Mouse (Mus musculus) hindbrain, embryonic 15.5 days (tissue): Measurements from ENCODE around the gene Sergef. TPM values are rescaled to one million over a fixed set of nuclear protein-coding genes. Genes with fewer than 3 reads are reported as not detected.
A peak's percentile ranks its signal among the peaks of the same experiment; 100 is the strongest.

Source experiments
- ATAC-seq: fragments of 200-750 bp; cut with Nextera tagmentation; 2 replicates; pipeline ENCODE4 v1.8.0; 2017; ENCODE audit warnings: low read depth, moderate number of reproducible peaks, moderate TSS enrichment; ENCODE audit not compliant: low FRiP score
- H3K27ac ChIP-seq: fragments of 300-500 bp; sonication (generic); replicated peaks from 2 replicates; pipeline ENCODE4 v1.5.1; 2015; ENCODE audit warnings: mild to moderate bottlenecking, inconsistent platforms
- H3K27me3 ChIP-seq: fragments of 300-500 bp; sonication (generic); 2 replicates; pipeline ENCODE4 v1.6.1; 2015; ENCODE audit warnings: control low read depth, inconsistent platforms
- H3K36me3 ChIP-seq: fragments of 300-500 bp; sonication (generic); 2 replicates; pipeline ENCODE4 v1.6.1; 2015; ENCODE audit warnings: control low read depth, inconsistent platforms
- H3K4me1 ChIP-seq: fragments of 300-500 bp; sonication (generic); replicated peaks from 2 replicates; pipeline ENCODE4 v1.6.1; 2015; ENCODE audit warnings: control low read depth, inconsistent platforms
- H3K4me2 ChIP-seq: fragments of 300-500 bp; sonication (generic); 2 replicates; pipeline ENCODE4 v1.6.1; 2015; ENCODE audit warnings: moderate library complexity, mild to moderate bottlenecking, inconsistent platforms
- H3K4me3 ChIP-seq: fragments of 300-500 bp; sonication (generic); 2 replicates; pipeline ENCODE4 v1.5.1; 2015; ENCODE audit warnings: mild to moderate bottlenecking, inconsistent platforms
- H3K9ac ChIP-seq: fragments of 300-500 bp; sonication (generic); 2 replicates; pipeline ENCODE4 v1.6.1; 2015; ENCODE audit warnings: inconsistent platforms
- H3K9me3 ChIP-seq: fragments of 300-500 bp; sonication (generic); 2 replicates; pipeline ENCODE4 v1.6.1; 2016; ENCODE audit warnings: control low read depth, inconsistent platforms
- WGBS: fragments of 180-500 bp; shearing (Covaris S2); methylation state at CpG from one replicate; pipeline ENCODE4 v1.1.7; 2015; 5-methylcytosine and 5-hydroxymethylcytosine counted together
- polyA plus RNA-seq: library from polyadenylated mRNA; unstranded; fragments of >200 nt; fragmentation: Nextera tagmentation; extraction: Ambion mirVana; gene quantifications from 2 replicates; pipeline ENCODE4 v1.2.1, GENCODE M21; 2015

Sergef gene
- polyA plus RNA-seq, 1 experiment from 2014 or later, result 42.1 TPM

DNA sequence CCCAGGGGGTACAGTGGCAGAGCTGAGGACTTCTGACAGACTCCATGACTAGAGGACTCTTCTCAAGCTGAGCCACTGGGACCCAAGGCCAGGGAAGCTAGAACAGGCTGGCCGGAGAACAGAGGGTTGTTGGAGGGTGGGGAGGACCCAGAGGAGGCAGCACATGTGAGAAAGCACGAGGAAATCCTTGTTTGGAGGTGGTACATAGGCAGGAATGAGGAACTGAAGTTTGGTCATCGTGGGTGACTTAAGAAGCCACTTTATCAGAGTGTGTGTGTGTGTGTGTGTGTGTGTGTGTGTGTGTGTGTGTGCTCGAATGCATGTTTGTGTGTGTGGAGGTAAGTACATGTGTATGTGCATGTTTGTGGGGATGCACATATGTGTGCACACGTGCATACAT lies 108.3 kb downstream of the Sergef start:
- H3K4me2 ChIP-seq, result no peak overlapping the region
- no peak overlapping the region for H3K27ac ChIP-seq
- H3K36me3 ChIP-seq, result no peaks in the 10 kb centered on the region
- no peaks in the 10 kb centered on the region for H3K9me3 ChIP-seq
- peaks cover 49% of the 10 kb centered on the region for H3K4me1 ChIP-seq
- H3K9ac ChIP-seq, result no peak overlapping the region
- H3K27me3 ChIP-seq, result no peaks in the 10 kb centered on the region
- no peak for ATAC-seq
- no peak overlapping the region for H3K4me3 ChIP-seq
- whole genome bisulfite sequencing, result 89% methylated on average over 5 of the region's 5 CpGs

- peak overlapping the region; percentile 58 for H3K27ac ChIP-seq
- peaks cover 35% of the 10 kb centered on the region for H3K4me1 ChIP-seq
- H3K27me3 ChIP-seq, result no peaks in the 10 kb centered on the region
- H3K4me3 ChIP-seq, result no peak overlapping the region
- H3K4me2 ChIP-seq, result no peak overlapping the region
- H3K9ac ChIP-seq, result no peak overlapping the region
- no peaks in the 10 kb centered on the region for H3K36me3 ChIP-seq
- WGBS, result 34% methylated on average over 8 of the region's 8 CpGs
- no peak for ATAC-seq
- no peaks in the 10 kb centered on the region for H3K9me3 ChIP-seq
Measured at GRCm38 (mm10) chr7:46529930-46530329, 109.7 kb downstream of the Sergef start.

GRCm38 (mm10) chr7:46529259-46529658 lies 110.3 kb downstream of the Sergef start:
- H3K9ac ChIP-seq, result no peak overlapping the region
- H3K9me3 ChIP-seq, result no peaks in the 10 kb centered on the region
- peaks cover 29% of the 10 kb centered on the region for H3K4me1 ChIP-seq
- no peak overlapping the region for H3K4me2 ChIP-seq
- no peaks in the 10 kb centered on the region for H3K36me3 ChIP-seq
- no peak for ATAC-seq
- no peaks in the 10 kb centered on the region for H3K27me3 ChIP-seq
- no peak overlapping the region for H3K27ac ChIP-seq
- no peak overlapping the region for H3K4me3 ChIP-seq
- 90% methylated on average over 5 of the region's 5 CpGs for WGBS

DNA sequence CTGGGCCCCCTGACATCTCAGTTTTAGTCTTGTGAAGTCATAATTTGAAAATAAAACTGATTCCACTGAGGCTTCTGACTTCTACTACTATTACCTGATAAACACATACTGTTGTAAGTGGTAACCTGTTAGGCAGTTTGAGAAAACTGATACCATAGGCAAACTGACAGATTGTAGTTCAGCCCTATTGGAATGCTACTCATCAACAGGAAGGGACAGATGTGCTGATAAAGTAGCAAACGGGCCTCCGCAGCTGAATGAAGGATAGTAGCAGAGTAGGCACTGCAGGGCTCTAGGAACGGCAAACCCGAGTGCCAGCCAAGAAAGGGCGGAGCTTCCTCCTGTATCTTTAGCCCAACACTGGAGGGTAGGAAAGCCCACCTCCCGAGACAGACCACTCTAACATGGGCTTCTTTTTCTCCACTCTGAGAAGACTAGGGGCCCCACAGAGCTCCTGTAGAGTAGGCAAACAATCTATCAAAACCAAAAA lies 112.9 kb downstream of the Sergef start:
- Histone ChIP-seq H3K4me3 (no peak overlapping the region), H3K36me3 (no peaks in the 10 kb centered on the region), H3K9me3 (no peaks in the 10 kb centered on the region), H3K9ac (no peak overlapping the region), H3K4me1 (peaks cover 14% of the 10 kb centered on the region), H3K4me2 (no peak overlapping the region), H3K27me3 (no peaks in the 10 kb centered on the region), H3K27ac (no peak overlapping the region)
- no peak for ATAC-seq
- 56% methylated on average over 6 of the region's 6 CpGs for WGBS

- no peak overlapping the region for H3K27ac ChIP-seq
- no peaks in the 10 kb centered on the region for H3K9me3 ChIP-seq
- H3K27me3 ChIP-seq, result no peaks in the 10 kb centered on the region
- H3K4me3 ChIP-seq, result no peak overlapping the region
- H3K4me2 ChIP-seq, result no peak overlapping the region
- WGBS, result 88% methylated on average over 7 of the region's 7 CpGs
- ATAC-seq, result no peak
- no peak overlapping the region for H3K9ac ChIP-seq
- H3K36me3 ChIP-seq, result no peaks in the 10 kb centered on the region
- peaks cover 23% of the 10 kb centered on the region for H3K4me1 ChIP-seq
Measured at GRCm38 (mm10) chr7:46523215-46523614, 116.4 kb downstream of the Sergef start.

GRCm38 (mm10) chr7:46521794-46522193 lies 117.8 kb downstream of the Sergef start:
- H3K36me3 ChIP-seq, result no peaks in the 10 kb centered on the region
- H3K9ac ChIP-seq, result no peak overlapping the region
- peaks cover 23% of the 10 kb centered on the region for H3K4me1 ChIP-seq
- no peaks in the 10 kb centered on the region for H3K27me3 ChIP-seq
- no peak for ATAC-seq
- H3K27ac ChIP-seq, result no peak overlapping the region
- WGBS, result 94% methylated on average over 17 of the region's 17 CpGs
- no peaks in the 10 kb centered on the region for H3K9me3 ChIP-seq
- H3K4me2 ChIP-seq, result no peak overlapping the region
- H3K4me3 ChIP-seq, result no peak overlapping the region

DNA sequence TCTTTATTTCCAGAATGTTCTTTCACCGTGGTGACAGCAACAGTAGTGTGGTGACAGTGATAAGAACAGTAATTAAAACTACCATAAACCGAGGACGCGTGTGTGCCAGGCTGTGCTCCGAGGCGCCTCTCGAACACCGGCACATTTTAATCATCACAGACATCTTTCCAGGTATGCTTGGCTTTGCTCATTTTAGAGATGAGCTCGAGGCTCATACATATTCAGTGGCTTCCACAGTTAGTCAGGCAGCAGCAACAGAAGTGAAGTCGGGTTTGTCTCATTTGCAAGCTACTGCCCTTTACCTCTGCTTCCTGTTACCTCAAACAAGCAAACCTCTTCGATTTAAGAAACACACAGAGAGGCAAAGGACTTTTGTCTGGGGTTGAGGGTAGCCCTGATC lies 120.5 kb downstream of the Sergef start:
- Histone ChIP-seq H3K4me3 (no peak overlapping the region), H3K27me3 (no peaks in the 10 kb centered on the region), H3K9me3 (no peaks in the 10 kb centered on the region), H3K4me2 (no peak overlapping the region), H3K36me3 (no peaks in the 10 kb centered on the region), H3K27ac (0 out of 2 replicates have a peak overlapping the region, but pooled peaks have one; percentile 8), H3K9ac (no peak overlapping the region), H3K4me1 (peaks cover 23% of the 10 kb centered on the region)
- 50% methylated on average over 11 of the region's 11 CpGs for WGBS
- ATAC-seq, result no peak

DNA sequence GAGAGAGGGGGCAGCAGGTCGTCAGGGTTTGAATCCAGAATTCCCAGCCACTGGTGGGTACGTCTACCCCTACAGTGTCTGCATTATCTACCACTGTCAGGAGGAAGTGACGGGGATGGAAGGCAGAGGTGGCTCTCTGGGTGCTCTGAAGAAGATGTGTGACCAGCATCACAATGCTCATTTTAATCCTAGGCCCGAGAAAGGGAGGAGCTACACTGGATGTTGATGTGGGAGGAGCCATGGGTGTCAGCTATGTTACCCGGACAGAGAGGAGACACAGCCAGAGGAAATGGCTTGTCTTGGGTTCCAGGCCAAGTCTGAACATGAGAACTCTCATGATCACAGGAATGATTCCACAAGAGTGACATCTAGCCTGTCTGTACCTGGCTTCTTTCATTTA lies 122.4 kb downstream of the Sergef start:
- H3K27me3 ChIP-seq, result no peaks in the 10 kb centered on the region
- no peak overlapping the region for H3K9ac ChIP-seq
- H3K4me2 ChIP-seq, result no peak overlapping the region
- no peak overlapping the region for H3K4me3 ChIP-seq
- no peak for ATAC-seq
- H3K27ac ChIP-seq, result no peak overlapping the region
- H3K36me3 ChIP-seq, result no peaks in the 10 kb centered on the region
- H3K9me3 ChIP-seq, result no peaks in the 10 kb centered on the region
- peaks cover 28% of the 10 kb centered on the region for H3K4me1 ChIP-seq
- 60% methylated on average over 5 of the region's 5 CpGs for WGBS

GRCm38 (mm10) chr7:46515960-46516359 lies 123.6 kb downstream of the Sergef start:
- Histone ChIP-seq H3K4me3 (no peak overlapping the region), H3K9me3 (no peaks in the 10 kb centered on the region), H3K9ac (no peak overlapping the region), H3K27ac (no peak overlapping the region), H3K27me3 (no peaks in the 10 kb centered on the region), H3K4me2 (no peak overlapping the region), H3K4me1 (peaks cover 32% of the 10 kb centered on the region), H3K36me3 (no peaks in the 10 kb centered on the region)
- 77% methylated on average over 5 of the region's 5 CpGs for WGBS
- ATAC-seq, result no peak

GRCm38 (mm10) chr7:46514981-46515380 lies 124.6 kb downstream of the Sergef start:
- Histone ChIP-seq H3K4me1 (peaks cover 37% of the 10 kb centered on the region), H3K27me3 (no peaks in the 10 kb centered on the region), H3K9ac (no peak overlapping the region), H3K36me3 (no peaks in the 10 kb centered on the region), H3K9me3 (no peaks in the 10 kb centered on the region), H3K4me3 (no peak overlapping the region), H3K4me2 (no peak overlapping the region), H3K27ac (no peak overlapping the region)
- WGBS, result 90% methylated on average over 8 of the region's 8 CpGs
- ATAC-seq, result no peak

- H3K9me3 ChIP-seq, result no peaks in the 10 kb centered on the region
Measured at GRCm38 (mm10) chr7:46513562-46513961, 126.0 kb downstream of the Sergef start.

GRCm38 (mm10) chr7:46512792-46513191 lies 126.8 kb downstream of the Sergef start:
- H3K9me3 ChIP-seq, result no peaks in the 10 kb centered on the region
- WGBS, result 82% methylated on average over 5 of the region's 5 CpGs
- H3K4me1 ChIP-seq, result peaks cover 37% of the 10 kb centered on the region
- H3K9ac ChIP-seq, result no peak overlapping the region
- no peak overlapping the region for H3K4me3 ChIP-seq
- no peak overlapping the region for H3K4me2 ChIP-seq
- H3K36me3 ChIP-seq, result no peaks in the 10 kb centered on the region
- H3K27me3 ChIP-seq, result no peaks in the 10 kb centered on the region
- no peak for ATAC-seq
- peak overlapping the region; percentile 17; the same call in 1 of the 2 replicates for H3K27ac ChIP-seq

More at GRCm38 (mm10) chr7:46513562-46513961, 126.0 kb downstream of the Sergef start:
- Histone ChIP-seq H3K4me2 (no peak overlapping the region), H3K4me1 (peaks cover 38% of the 10 kb centered on the region), H3K4me3 (no peak overlapping the region), H3K9ac (no peak overlapping the region), H3K36me3 (no peaks in the 10 kb centered on the region), H3K27ac (no peak overlapping the region), H3K27me3 (no peaks in the 10 kb centered on the region)
- ATAC-seq, result no peak
- 75% methylated on average over 8 of the region's 8 CpGs for WGBS

DNA sequence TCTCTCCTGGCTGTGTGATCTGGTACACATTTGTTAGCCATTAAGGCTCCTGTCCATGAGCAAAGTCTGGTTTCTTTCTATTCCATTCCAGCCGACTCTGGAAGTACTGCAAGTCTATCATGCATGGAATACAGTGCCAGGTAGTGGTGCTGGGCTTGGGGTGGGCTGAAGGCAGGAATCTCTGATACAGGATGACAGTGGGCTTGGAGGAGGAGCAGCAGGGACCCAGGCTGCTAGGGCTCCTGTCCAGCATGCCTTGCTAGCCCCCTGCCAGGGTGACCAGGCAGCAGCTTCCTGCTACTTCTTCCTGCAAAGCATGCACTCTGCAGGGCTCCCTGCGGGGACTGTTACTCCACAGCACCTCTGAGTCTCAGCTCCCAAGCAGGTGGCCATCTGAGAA lies 128.8 kb downstream of the Sergef start:
- H3K4me1 ChIP-seq, result peaks cover 37% of the 10 kb centered on the region
- H3K27ac ChIP-seq, result peak overlapping the region; percentile 84
- H3K9me3 ChIP-seq, result no peaks in the 10 kb centered on the region
- no peak overlapping the region for H3K4me2 ChIP-seq
- H3K9ac ChIP-seq, result no peak overlapping the region
- ATAC-seq, result no peak
- H3K4me3 ChIP-seq, result no peak overlapping the region
- 65% methylated on average over 2 of the region's 2 CpGs for WGBS
- no peaks in the 10 kb centered on the region for H3K27me3 ChIP-seq
- H3K36me3 ChIP-seq, result no peaks in the 10 kb centered on the region
